Mouse (Mus musculus) embryonic facial prominence, embryonic 12.5 days (tissue): ENCODE measurements around the gene B130006D01Rik. TPM values are rescaled to one million over a fixed set of nuclear protein-coding genes. Genes with fewer than 3 reads are reported as not detected.
"Not testable (repeated sequence)": the region's sequence is repeated elsewhere in the genome, so short reads cannot be mapped to it uniquely, and the experiment has no call there.

Experiments used
- ATAC-seq: fragments of 200-750 bp; cut with Nextera tagmentation; 2 replicates; pipeline ENCODE4 v1.8.0; 2017; ENCODE audit not compliant: insufficient number of reproducible peaks, insufficient read depth, low FRiP score, low TSS enrichment
- H3K27ac ChIP-seq: fragments of 300-500 bp; sonication (generic); 2 replicates; pipeline ENCODE4 v1.5.1; 2016; ENCODE audit warnings: mild to moderate bottlenecking
- H3K27me3 ChIP-seq: fragments of 300-500 bp; sonication (generic); 2 replicates; pipeline ENCODE4 v1.6.1; 2016; ENCODE audit warnings: mild to moderate bottlenecking, moderate library complexity
- H3K36me3 ChIP-seq: fragments of 300-500 bp; sonication (generic); 2 replicates; pipeline ENCODE4 v1.6.1; 2016; ENCODE audit warnings: mild to moderate bottlenecking
- H3K4me1 ChIP-seq: fragments of 300-500 bp; sonication (generic); 2 replicates; pipeline ENCODE4 v1.6.1; 2016
- H3K4me2 ChIP-seq: fragments of 300-500 bp; sonication (generic); replicated peaks from 2 replicates; pipeline ENCODE4 v1.6.1; 2016; ENCODE audit warnings: mild to moderate bottlenecking, moderate library complexity
- H3K4me3 ChIP-seq: fragments of 300-500 bp; sonication (generic); 2 replicates; pipeline ENCODE4 v1.5.1; 2016; ENCODE audit warnings: mild to moderate bottlenecking
- H3K9ac ChIP-seq: fragments of 300-500 bp; sonication (generic); 2 replicates; pipeline ENCODE4 v1.6.1; 2016; ENCODE audit warnings: mild to moderate bottlenecking, moderate library complexity
- H3K9me3 ChIP-seq: fragments of 300-500 bp; sonication (generic); 2 replicates; pipeline ENCODE4 v1.6.1; 2016; ENCODE audit warnings: mild to moderate bottlenecking, moderate library complexity
- WGBS: fragments of 180-500 bp; shearing (Covaris S2); methylation state at CpG from one replicate; pipeline ENCODE4 v1.1.7; 2016; 5-methylcytosine and 5-hydroxymethylcytosine counted together
- polyA plus RNA-seq: library from polyadenylated mRNA; unstranded; fragments of >200 nt; fragmentation: Nextera tagmentation; extraction: Ambion mirVana; gene quantifications from 2 replicates; pipeline ENCODE4 v1.2.1, GENCODE M21; 2016

B130006D01Rik gene
- polyA plus RNA-seq, 1 experiment from 2014 or later, result 2.1 TPM

DNA sequence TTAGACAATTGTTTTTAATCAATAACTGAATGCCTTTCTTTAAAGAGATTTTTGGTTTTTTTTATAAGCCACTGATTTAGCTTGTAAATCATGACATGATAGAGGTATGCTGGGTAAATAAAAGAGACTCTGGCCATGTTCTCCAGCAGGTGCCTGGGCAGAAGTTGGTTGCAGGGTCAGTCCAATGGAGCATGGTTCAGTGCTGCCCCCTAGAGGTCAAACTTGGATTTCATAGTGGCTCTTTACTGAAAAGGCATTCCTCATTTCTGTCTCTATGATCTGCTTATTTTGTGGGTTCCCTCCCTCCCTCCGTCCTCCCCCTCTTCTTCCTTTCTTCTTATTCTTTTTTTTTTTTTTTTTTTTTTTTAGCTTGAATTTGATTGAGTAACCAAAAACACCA lies 27.6 kb downstream of the B130006D01Rik start:
- Histone ChIP-seq H3K4me3 (no peak overlapping the region), H3K27ac (no peak overlapping the region), H3K9ac (no peak overlapping the region), H3K27me3 (no peaks in the 10 kb centered on the region), H3K4me1 (no peaks in the 10 kb centered on the region), H3K4me2 (no peak overlapping the region), H3K9me3 (no peaks in the 10 kb centered on the region), H3K36me3 (peaks cover 47% of the 10 kb centered on the region)
- no peak for ATAC-seq
- 0% methylated on average over 1 of the region's 1 CpGs for WGBS

- H3K27me3 ChIP-seq, H3K4me1 ChIP-seq, H3K9me3 ChIP-seq, H3K9ac ChIP-seq, ATAC-seq, H3K4me2 ChIP-seq, H3K27ac ChIP-seq, H3K4me3 ChIP-seq: not testable (repeated sequence)
- 97% methylated on average over 4 of the region's 4 CpGs for WGBS
- H3K36me3 ChIP-seq, result peaks cover 50% of the 10 kb centered on the region
Observed at GRCm38 (mm10) chr11:95755137-95755536, 31.8 kb downstream of the B130006D01Rik start.

DNA sequence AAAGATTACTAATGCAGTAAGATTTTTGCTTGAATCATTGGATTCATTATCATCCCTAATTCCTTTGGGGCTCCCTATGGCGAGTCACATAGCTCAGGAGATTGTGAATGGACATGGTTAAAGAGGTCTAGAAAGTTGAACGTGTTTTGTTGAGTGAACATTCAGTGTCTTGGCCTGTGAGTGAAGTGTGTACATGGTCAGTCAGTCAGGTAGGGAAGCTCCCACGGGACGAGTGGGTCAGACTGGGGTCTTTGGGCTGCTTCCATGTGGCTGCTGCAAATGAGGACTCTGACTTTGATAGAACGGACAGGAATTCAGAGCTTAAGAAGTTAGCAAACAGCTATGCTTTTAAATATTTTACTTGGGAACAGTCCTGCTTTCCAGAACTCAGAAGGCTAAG lies 37.1 kb downstream of the B130006D01Rik start:
- Histone ChIP-seq H3K4me3 (no peak overlapping the region), H3K4me2 (no peak overlapping the region), H3K4me1 (no peaks in the 10 kb centered on the region), H3K9ac (no peak overlapping the region), H3K36me3 (peaks cover 45% of the 10 kb centered on the region), H3K9me3 (no peaks in the 10 kb centered on the region), H3K27me3 (no peaks in the 10 kb centered on the region), H3K27ac (no peak overlapping the region)
- 84% methylated on average over 5 of the region's 5 CpGs for WGBS
- no peak for ATAC-seq

GRCm38 (mm10) chr11:95762996-95763395 lies 39.6 kb downstream of the B130006D01Rik start:
- no peaks in the 10 kb centered on the region for H3K9me3 ChIP-seq
- no peak overlapping the region for H3K4me2 ChIP-seq
- no peak overlapping the region for H3K27ac ChIP-seq
- H3K9ac ChIP-seq, result no peak overlapping the region
- peaks cover 36% of the 10 kb centered on the region for H3K36me3 ChIP-seq
- no peaks in the 10 kb centered on the region for H3K4me1 ChIP-seq
- WGBS, result 80% methylated on average over 4 of the region's 4 CpGs
- H3K4me3 ChIP-seq, result no peak overlapping the region
- H3K27me3 ChIP-seq, result no peaks in the 10 kb centered on the region
- ATAC-seq, result no peak

GRCm38 (mm10) chr11:95764806-95765205 lies 41.4 kb downstream of the B130006D01Rik start:
- H3K9ac ChIP-seq, result no peak overlapping the region

GRCm38 (mm10) chr11:95765334-95765733 lies 41.9 kb downstream of the B130006D01Rik start:
- Histone ChIP-seq H3K36me3 (peaks cover 44% of the 10 kb centered on the region), H3K4me2 (no peak overlapping the region), H3K27me3 (no peaks in the 10 kb centered on the region), H3K4me1 (no peaks in the 10 kb centered on the region), H3K27ac (no peak overlapping the region), H3K9me3 (no peaks in the 10 kb centered on the region), H3K9ac (no peak overlapping the region), H3K4me3 (no peak overlapping the region)
- no peak for ATAC-seq
- WGBS, result 86% methylated on average over 10 of the region's 10 CpGs

More at GRCm38 (mm10) chr11:95764806-95765205, 41.4 kb downstream of the B130006D01Rik start:
- Histone ChIP-seq H3K4me2 (no peak overlapping the region), H3K36me3 (peaks cover 43% of the 10 kb centered on the region), H3K4me1 (no peaks in the 10 kb centered on the region), H3K27ac (no peak overlapping the region), H3K9me3 (no peaks in the 10 kb centered on the region), H3K27me3 (no peaks in the 10 kb centered on the region), H3K4me3 (no peak overlapping the region)
- ATAC-seq, result no peak
- WGBS, result 67% methylated on average over 8 of the region's 8 CpGs

- no peaks in the 10 kb centered on the region for H3K27me3 ChIP-seq
- no peak for ATAC-seq
- H3K4me1 ChIP-seq, result 0 out of 2 replicates have a peak, but pooled peaks cover 5% of the 10 kb centered on the region
- H3K9me3 ChIP-seq, result no peaks in the 10 kb centered on the region
- no peak overlapping the region for H3K9ac ChIP-seq
- H3K36me3 ChIP-seq, result peaks cover 38% of the 10 kb centered on the region
- H3K27ac ChIP-seq, result no peak overlapping the region
- WGBS, result 87% methylated on average over 6 of the region's 6 CpGs
- no peak overlapping the region for H3K4me2 ChIP-seq
- no peak overlapping the region for H3K4me3 ChIP-seq
Observed at GRCm38 (mm10) chr11:95768244-95768643, 44.9 kb downstream of the B130006D01Rik start.

DNA sequence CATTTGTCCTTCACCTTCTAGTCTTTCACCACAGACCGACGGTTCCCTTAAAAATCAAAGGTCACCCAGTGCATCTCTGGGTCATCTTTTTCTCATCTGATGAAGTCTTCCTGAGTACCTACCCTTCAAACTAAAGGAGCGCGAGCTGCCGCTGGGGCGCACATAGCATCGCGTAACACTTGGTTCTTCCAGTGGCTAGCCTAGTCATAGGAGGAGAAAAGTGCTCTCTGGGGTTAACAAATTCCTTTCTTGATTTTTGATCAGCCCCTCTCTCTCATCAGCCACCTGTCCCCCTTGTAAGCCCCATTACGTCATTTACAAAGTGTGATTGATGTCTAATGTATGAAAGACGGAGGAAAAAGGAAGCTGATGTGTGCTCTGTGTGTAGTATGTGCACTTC lies 45.8 kb downstream of the B130006D01Rik start:
- H3K4me2 ChIP-seq, result no peak overlapping the region
- H3K4me1 ChIP-seq, result 0 out of 2 replicates have a peak, but pooled peaks cover 5% of the 10 kb centered on the region
- no peaks in the 10 kb centered on the region for H3K27me3 ChIP-seq
- no peak for ATAC-seq
- no peak overlapping the region for H3K9ac ChIP-seq
- no peak overlapping the region for H3K4me3 ChIP-seq
- H3K36me3 ChIP-seq, result peaks cover 28% of the 10 kb centered on the region
- no peak overlapping the region for H3K27ac ChIP-seq
- H3K9me3 ChIP-seq, result no peaks in the 10 kb centered on the region
- 87% methylated on average over 10 of the region's 10 CpGs for WGBS

- H3K9ac ChIP-seq, result no peak overlapping the region
- 49% methylated on average over 9 of the region's 9 CpGs for WGBS
- 0 out of 2 replicates have a peak, but pooled peaks cover 5% of the 10 kb centered on the region for H3K4me1 ChIP-seq
- H3K27me3 ChIP-seq, result no peaks in the 10 kb centered on the region
- peak overlapping the region; percentile 41 for H3K27ac ChIP-seq
- no peak overlapping the region for H3K4me3 ChIP-seq
- no peaks in the 10 kb centered on the region for H3K9me3 ChIP-seq
- no peak overlapping the region for H3K4me2 ChIP-seq
- H3K36me3 ChIP-seq, result peaks cover 28% of the 10 kb centered on the region
- no peak for ATAC-seq
Observed at GRCm38 (mm10) chr11:95770720-95771364, 47.5 kb downstream of the B130006D01Rik start.

DNA sequence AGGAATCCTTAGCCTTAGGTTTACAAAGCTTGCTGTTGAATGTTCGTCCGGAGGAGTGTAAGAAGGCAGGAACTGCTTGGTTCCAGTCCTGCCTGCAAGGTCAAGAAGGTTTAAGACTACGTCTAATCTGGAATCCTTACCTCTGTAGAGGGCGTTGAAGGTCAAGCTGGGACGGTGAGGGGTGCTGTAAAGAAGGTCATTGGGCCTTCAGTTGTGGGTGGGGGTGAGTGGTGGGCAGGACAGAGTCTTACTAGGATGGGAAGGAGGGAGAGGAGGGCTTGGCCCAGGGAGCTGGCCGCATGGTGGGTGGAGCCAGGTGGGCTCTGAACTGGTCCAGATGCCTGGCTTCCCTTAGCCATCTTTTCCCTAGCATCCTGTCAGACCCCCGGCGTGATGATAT lies 48.3 kb downstream of the B130006D01Rik start:
- no peak for ATAC-seq
- Histone ChIP-seq H3K4me2 (no peak overlapping the region), H3K27me3 (no peaks in the 10 kb centered on the region), H3K36me3 (peaks cover 29% of the 10 kb centered on the region), H3K27ac (no peak overlapping the region), H3K9ac (no peak overlapping the region), H3K4me1 (0 out of 2 replicates have a peak, but pooled peaks cover 5% of the 10 kb centered on the region), H3K4me3 (no peak overlapping the region), H3K9me3 (no peaks in the 10 kb centered on the region)
- WGBS, result 85% methylated on average over 8 of the region's 8 CpGs

- Histone ChIP-seq H3K9me3 (no peaks in the 10 kb centered on the region), H3K27me3 (no peaks in the 10 kb centered on the region), H3K4me1 (0 out of 2 replicates have a peak, but pooled peaks cover 5% of the 10 kb centered on the region), H3K27ac (no peak overlapping the region), H3K36me3 (peaks cover 24% of the 10 kb centered on the region), H3K4me3 (no peak overlapping the region), H3K9ac (no peak overlapping the region), H3K4me2 (no peak overlapping the region)
- WGBS, result 86% methylated on average over 3 of the region's 3 CpGs
- no peak for ATAC-seq
Observed at GRCm38 (mm10) chr11:95773264-95773663, 49.9 kb downstream of the B130006D01Rik start.
